ENCODE assay signal across 30 mouse cellular contexts in genomic region chr1:40283995-40284394, GRCm38 (mm10). TPM values are rescaled to one million over a fixed set of nuclear protein-coding genes. Genes with fewer than 3 reads are reported as not detected.
DNase-seq lines count a peak whose midpoint lies in the region; ATAC-seq lines count a peak whose summit lies in the region.
"Had no signal": no experiment of that assay in that cellular context is flagged by ENCODE, and none has a peak within 500 bp of the region (broad histone marks: within the 10 kb centered on the region; RNA-seq: fewer than 3 reads in every experiment).

No protein-coding gene starts in this region.

- peak; percentile 22; the same call in 1 of the 2 replicates for ATAC-seq in granulocyte monocyte progenitor cell, adult 5-6 weeks (replicated peaks; ENCODE audit: poor library complexity, severe bottlenecking)
- no peak for ATAC-seq in midbrain, embryonic 15.5 days (replicated peaks)
- ATAC-seq: forebrain, embryonic 13.5 days; forebrain, embryonic 16.5 days; hindbrain, postnatal 0 days; inflammation-experienced regulatory T-cells, adult 6 months; intestine, postnatal 0 days; Patski had no signal

- H3K27me3 ChIP-seq in heart, embryonic 10.5 days (ENCODE audit: insufficient read depth, poor library complexity, severe bottlenecking) = no peaks in the 10 kb centered on the region
- H3K27me3 ChIP-seq in midbrain, embryonic 15.5 days (replicated peaks) = no peaks in the 10 kb centered on the region
- H3K27me3 ChIP-seq: CH12.LX; embryonic facial prominence, embryonic 13.5 days; forebrain, embryonic 13.5 days; heart, embryonic 13.5 days; Patski had no signal

- peak overlapping the region; percentile 16; the same call in 1 of the 2 replicates for H3K27ac ChIP-seq in heart, embryonic 10.5 days
- H3K27ac ChIP-seq in midbrain, embryonic 15.5 days = no peak overlapping the region
- H3K27ac ChIP-seq: embryonic facial prominence, embryonic 10.5 days; embryonic facial prominence, embryonic 13.5 days; forebrain, embryonic 10.5 days; forebrain, embryonic 13.5 days; heart, embryonic 13.5 days; hindbrain, embryonic 14.5 days; hindbrain, postnatal 0 days had no signal

- peaks cover 3% of the 10 kb centered on the region; the same call in 1 of the 2 replicates for H3K36me3 ChIP-seq in heart, embryonic 10.5 days
- H3K36me3 ChIP-seq in midbrain, embryonic 15.5 days (replicated peaks) = no peaks in the 10 kb centered on the region
- H3K36me3 ChIP-seq: embryonic facial prominence, embryonic 10.5 days; embryonic facial prominence, embryonic 13.5 days; forebrain, embryonic 10.5 days; G1E; heart, embryonic 13.5 days had no signal

- H3K9ac ChIP-seq in midbrain, embryonic 15.5 days = no peak overlapping the region
- H3K9ac ChIP-seq: embryonic facial prominence, embryonic 13.5 days; forebrain, embryonic 13.5 days; heart, embryonic 13.5 days; hindbrain, embryonic 14.5 days had no signal

- no peak overlapping the region for H3K4me2 ChIP-seq in midbrain, embryonic 15.5 days
- H3K4me2 ChIP-seq: embryonic facial prominence, embryonic 13.5 days; forebrain, embryonic 13.5 days; heart, embryonic 13.5 days; hindbrain, embryonic 14.5 days had no signal

- H3K4me1 ChIP-seq in heart, embryonic 10.5 days = peaks cover 6% of the 10 kb centered on the region; the same call in 1 of the 2 replicates
- no peaks in the 10 kb centered on the region for H3K4me1 ChIP-seq in midbrain, embryonic 15.5 days
- H3K4me1 ChIP-seq: embryonic facial prominence, embryonic 10.5 days; forebrain, embryonic 10.5 days; forebrain, embryonic 13.5 days had no signal

- H3K9me3 ChIP-seq in heart, embryonic 10.5 days = no peaks in the 10 kb centered on the region
- H3K9me3 ChIP-seq in midbrain, embryonic 15.5 days = no peaks in the 10 kb centered on the region
- H3K9me3 ChIP-seq: embryonic facial prominence, embryonic 10.5 days; embryonic facial prominence, embryonic 13.5 days; forebrain, embryonic 10.5 days; forebrain, embryonic 13.5 days; G1E; heart, embryonic 13.5 days had no signal

- intact Hi-C loops in heart, postnatal 36 days (cut with DNase I) = no loop called here

- no peak for DNase-seq in heart, embryonic 10.5 days (ENCODE audit: low spot score)
- no peak for DNase-seq in heart, postnatal 36 days
- DNase-seq in CD4-positive helper T cell, adult 2 months (ENCODE audit: low read depth, low spot score) = peak; percentile 39
- DNase-seq in natural killer cell, adult 2 months (ENCODE audit: low spot score in 2 of 2) = no peak
- DNase-seq in adrenal gland, postnatal 14 days = no peak
- DNase-seq: adrenal gland, postnatal 10 days; cerebellum, adult 11 months; cerebellum, adult 2 months; cerebellum, adult 9-11 months; cerebellum, postnatal 25 days; embryo, embryonic 11 days; gastrocnemius, postnatal 10 days; gastrocnemius, postnatal 36 days; heart, adult 18-20 months; kidney, adult 2 months had no signal

- no peak overlapping the region for H3K4me3 ChIP-seq in heart, embryonic 10.5 days
- no peak overlapping the region for H3K4me3 ChIP-seq in midbrain, embryonic 15.5 days
- H3K4me3 ChIP-seq: embryonic facial prominence, embryonic 10.5 days; embryonic facial prominence, embryonic 13.5 days; forebrain, embryonic 10.5 days; forebrain, embryonic 13.5 days; heart, embryonic 13.5 days had no signal

- WGBS in heart, embryonic 10.5 days = 54% methylated on average over 5 of the region's 5 CpGs
- WGBS in midbrain, embryonic 15.5 days = 83% methylated on average over 5 of the region's 5 CpGs

RNA-seq across cellular contexts. Expression of gene Il1rl2, which starts 40.4 kb away (rescaled TPM):
- polyA plus RNA-seq in heart, embryonic 10.5 days (2016; fragmentation: Nextera tagmentation; extraction: Ambion mirVana) = 1.8 and 2.3 TPM in 2 replicates
- 1 to 10 TPM; 1.8 to 2.4 TPM for total RNA-seq in heart, postnatal 36 days (2021)
- total RNA-seq in granulocyte monocyte progenitor cell, adult 5-6 weeks (2014; fragmentation: Nextera tagmentation) = 13.4 and 14.5 TPM in 2 replicates
- total RNA-seq in granulocyte monocyte progenitor cell, adult 5-6 weeks (2017) = 8.7 and 10.8 TPM in 2 replicates
- 0.68 and 1.1 TPM in 2 replicates for polyA plus RNA-seq in midbrain, embryonic 15.5 days (2015; fragmentation: Nextera tagmentation; extraction: Ambion mirVana)
- 3.6 and 4.4 TPM in 2 replicates for total RNA-seq in adrenal gland, postnatal 14 days (2021)
- total RNA-seq: CH12.LX had no signal
- polyA plus RNA-seq: Patski had no signal

RNA-seq across cellular contexts. Expression of gene Il1r1, which starts 59.1 kb away (rescaled TPM):
- polyA plus RNA-seq in heart, embryonic 10.5 days (2016; fragmentation: Nextera tagmentation; extraction: Ambion mirVana) = 6.3 and 12.9 TPM in 2 replicates
- total RNA-seq in heart, postnatal 36 days (2021) = 1 to 10 TPM; 5.3 to 6.4 TPM
- 3.0 and 3.1 TPM in 2 replicates for total RNA-seq in granulocyte monocyte progenitor cell, adult 5-6 weeks (2014; fragmentation: Nextera tagmentation)
- total RNA-seq in granulocyte monocyte progenitor cell, adult 5-6 weeks (2017) = 2.2 and 2.7 TPM in 2 replicates
- 0.80 and 0.83 TPM in 2 replicates for polyA plus RNA-seq in midbrain, embryonic 15.5 days (2015; fragmentation: Nextera tagmentation; extraction: Ambion mirVana)
- total RNA-seq in adrenal gland, postnatal 14 days (2021) = 6.6 and 6.9 TPM in 2 replicates
- total RNA-seq: CH12.LX had no signal
- polyA plus RNA-seq: G1E had no signal
